Mouse (Mus musculus) cerebellum, adult 9-10 months (tissue): ENCODE data around the gene Olfr9.
"Not testable (repeated sequence)": the region's sequence is repeated elsewhere in the genome, so short reads cannot be mapped to it uniquely, and the experiment has no call there.

ENCODE experiments used
- DNase-seq: peaks from one replicate; pipeline ENCODE4 v3.0.0; 2022

The Olfr9 gene

DNA sequence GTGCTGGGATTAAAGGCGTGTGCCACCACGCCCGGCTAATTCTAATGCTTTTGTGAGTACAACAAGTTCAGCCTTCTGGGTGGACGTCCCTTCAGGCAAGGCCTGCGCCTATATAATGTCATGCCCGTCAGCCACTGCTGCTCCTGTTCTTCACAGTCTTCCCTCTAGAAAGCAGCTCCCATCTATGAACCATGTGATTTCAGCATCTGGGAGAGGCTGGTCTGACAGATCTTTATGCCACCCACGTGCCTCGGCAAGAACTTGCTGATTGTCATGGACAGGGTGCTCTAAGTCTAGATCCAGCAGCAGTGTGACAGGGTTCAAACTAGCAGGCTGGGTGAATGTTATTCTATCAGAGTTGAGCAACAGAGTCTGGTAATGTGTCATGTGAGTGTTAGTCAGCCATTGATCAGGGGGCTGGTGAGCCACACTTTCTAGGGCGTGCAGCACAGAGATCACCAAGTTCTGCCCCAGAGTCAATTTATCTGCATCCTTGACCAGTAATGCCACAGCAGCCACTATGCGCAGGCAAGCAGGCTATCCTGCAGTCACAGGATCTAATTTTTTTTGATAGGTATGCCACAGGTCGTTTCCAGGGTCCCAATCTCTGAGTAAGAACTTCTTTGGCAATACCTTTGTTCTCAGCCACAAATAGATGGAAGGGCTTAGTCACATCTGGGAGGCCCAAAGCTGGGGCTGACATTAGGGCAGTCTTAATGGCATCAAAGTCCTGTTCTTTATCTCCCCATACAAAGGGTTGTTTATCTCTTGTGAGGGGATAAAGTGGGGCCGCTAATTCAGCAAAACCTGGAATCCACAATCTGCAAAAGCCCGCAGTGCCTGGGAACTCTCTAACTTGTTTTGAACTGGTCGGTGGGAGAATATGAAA lies 15.0 kb downstream of the Olfr9 start:
- DNase-seq = no peak

DNA sequence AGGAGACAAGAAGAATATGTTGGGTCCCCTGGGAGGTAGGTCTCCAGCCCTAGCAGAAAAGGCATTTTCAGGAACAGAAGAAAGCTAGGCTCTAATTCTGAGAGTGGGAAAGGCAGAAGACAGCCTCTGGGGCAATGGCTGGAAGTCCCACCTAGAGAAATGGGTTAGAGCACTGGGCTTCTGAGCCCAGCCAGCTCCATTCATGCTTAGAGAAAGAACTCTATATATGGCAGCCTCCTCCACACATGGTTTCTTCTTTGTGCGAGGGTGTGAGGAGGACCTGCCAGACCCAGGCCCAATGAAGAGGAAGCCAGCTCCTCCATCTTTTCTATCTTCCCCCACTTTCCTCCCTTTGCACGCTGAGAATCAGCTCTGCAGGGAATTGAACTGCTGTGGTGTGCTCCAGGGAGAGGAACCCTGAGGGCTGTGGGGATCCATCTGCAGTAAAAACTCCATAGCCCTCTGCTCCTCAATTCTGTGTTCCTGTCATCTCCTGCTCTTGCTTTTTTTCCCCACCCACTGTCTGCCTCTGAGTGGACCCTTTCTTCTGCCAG lies 21.1 kb downstream of the Olfr9 start, which contains the start of gene Olfr763:
Olfr763 (plus strand) TSS at position 504 of the 554 bp plus-strand sequence.
- DNase-seq = no peak

DNA sequence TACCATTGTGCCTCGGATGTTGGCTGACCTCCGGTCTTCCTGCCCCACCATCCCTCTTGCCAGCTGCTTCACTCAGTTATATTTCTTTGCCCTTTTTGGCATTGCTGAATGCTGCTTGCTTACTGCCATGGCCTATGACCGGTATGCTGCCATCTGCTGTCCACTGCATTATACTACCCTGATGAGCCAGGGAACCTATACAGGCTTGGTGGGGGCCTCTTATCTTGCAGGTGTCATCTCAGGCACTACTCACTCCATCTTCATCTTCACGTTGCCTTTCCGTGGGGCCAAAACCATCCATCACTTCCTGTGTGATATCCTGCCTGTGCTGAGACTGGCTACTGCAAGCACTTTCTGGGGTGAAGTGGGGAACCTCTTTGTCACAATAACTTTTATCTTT lies 22.3 kb downstream of the Olfr9 start:
- not testable (repeated sequence) for DNase-seq

DNA sequence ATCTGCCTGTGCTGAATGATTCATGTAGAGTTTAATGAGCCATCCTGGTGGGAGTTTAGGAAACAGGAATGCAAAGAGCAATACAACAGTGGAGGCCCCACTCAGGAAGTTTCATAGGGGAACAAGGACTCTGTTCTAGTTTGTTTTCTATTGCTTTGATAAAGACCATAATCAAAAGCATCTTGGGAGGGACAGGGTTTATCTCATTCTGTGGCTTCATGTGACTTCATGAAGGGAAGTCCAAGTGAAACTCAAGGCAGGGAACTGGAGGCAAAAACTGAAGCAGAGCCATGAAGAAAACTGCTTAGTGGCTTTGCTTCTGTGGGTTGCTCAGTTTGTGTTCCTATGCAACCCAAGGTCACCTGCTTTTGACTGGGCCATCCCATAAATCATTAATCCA lies 25.2 kb downstream of the Olfr9 start:
- DNase-seq = no peak

DNA sequence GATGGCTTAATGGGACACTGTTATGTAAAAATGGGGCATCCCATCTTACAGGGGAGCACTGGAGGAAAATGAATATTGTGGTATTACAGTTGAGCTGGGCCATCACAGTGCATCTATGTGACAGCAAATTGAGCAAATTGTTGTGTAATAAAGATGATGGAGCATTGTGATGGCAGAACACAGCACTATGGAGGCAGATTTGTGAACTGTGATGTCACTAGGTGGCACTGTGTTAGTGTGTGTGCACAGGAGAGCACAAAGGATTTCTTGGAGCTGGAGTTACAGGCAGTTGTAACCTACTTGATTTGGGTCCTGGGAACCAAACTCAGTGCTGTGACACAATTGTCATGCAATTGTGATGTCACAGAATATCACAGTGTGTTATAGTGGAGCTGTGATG lies 34.1 kb downstream of the Olfr9 start:
- DNase-seq = no peak

DNA sequence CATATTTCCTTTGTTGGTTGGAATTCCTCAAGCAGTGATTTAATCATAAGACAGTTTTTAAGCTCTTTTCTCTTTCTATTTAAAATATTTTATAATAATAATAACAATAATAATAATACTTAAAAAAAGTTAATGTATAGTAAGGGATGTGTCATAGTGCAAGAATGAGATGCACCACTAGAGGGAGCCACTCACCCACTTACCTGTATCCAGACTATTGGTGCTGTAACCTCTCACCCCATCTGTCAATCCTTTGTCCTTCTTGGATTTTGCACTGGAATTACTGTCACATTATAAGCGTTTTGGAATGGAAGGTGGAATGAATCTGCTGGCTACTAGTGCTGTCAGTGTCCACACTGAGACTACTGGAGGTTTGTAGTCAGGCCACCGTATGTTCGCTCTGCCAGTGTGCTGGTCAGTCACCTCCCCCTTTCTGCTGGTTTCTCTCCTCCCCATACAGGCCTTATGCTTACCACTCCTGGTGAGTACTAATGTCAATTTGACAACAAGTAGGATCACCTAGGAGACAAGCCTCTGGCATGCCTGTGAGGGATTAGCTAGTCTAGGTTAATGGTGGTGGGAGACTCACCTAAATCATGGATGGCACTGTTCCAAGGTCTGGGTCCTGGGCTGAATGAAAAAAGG lies 36.9 kb downstream of the Olfr9 start:
- peak; percentile 4 for DNase-seq

DNA sequence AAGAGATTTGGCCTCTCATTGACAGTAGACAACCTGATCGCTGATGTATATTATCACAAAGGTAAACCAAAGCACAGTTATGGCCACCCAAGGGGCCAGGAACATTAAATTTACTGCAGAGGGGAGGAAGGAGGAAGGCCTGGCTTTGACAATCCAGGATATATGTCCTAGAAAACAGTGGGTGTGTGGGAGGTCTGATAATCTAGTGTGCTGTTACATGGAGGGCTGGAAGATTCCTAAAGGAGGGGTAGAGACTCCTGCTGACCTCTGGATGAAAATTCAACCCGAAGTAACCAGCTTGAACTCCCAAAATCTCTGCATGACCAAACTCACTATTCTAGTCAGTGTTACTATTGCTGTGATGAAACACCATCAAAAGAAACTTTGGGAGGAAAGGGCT lies 39.1 kb downstream of the Olfr9 start:
- DNase-seq = no peak

DNA sequence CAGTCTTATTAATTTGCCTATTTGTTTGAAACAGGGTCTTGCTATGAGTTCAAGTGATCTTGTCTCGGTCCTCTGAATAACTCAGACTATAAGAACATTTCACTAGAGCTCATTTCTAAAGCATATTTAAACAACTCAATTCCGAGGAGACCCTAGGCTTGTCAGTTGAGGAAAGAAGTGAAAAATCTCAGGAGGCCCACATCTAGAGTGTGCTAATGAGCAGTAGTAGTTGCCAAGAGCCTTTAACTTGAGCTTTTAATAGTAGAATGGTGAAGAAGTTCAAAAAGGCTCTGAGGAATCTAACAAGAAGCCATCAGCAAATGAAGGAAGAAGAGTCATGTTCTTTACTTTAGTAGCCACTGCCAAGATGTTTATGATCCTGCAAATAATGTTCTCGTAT lies 50.6 kb downstream of the Olfr9 start, which contains the start of gene Olfr764-ps1:
Olfr764-ps1 (minus strand) TSS at position 101 of the 400 bp plus-strand sequence.
- DNase-seq = no peak
